Mouse (Mus musculus) megakaryocyte, embryonic 14.5 days (primary cell): ENCODE measurements around the gene Man1c1. TPM values are rescaled to one million over a fixed set of nuclear protein-coding genes. Genes with fewer than 3 reads are reported as not detected.
A peak's percentile ranks its signal among the peaks of the same experiment; 100 is the strongest.

ENCODE experiments used
- H3K27me3 ChIP-seq: replicated peaks from 2 replicates; pipeline ENCODE3; 2012; ENCODE audit warnings: inconsistent platforms
- H3K36me3 ChIP-seq: replicated peaks from 2 replicates; pipeline ENCODE3; 2012; ENCODE audit warnings: low read length, inconsistent platforms, mixed read lengths
- H3K4me1 ChIP-seq: 2 replicates; pipeline ENCODE4 v1.6.1; 2012; ENCODE audit warnings: inconsistent platforms
- H3K4me3 ChIP-seq: replicated peaks from 2 replicates; pipeline ENCODE3; 2012; ENCODE audit warnings: moderate library complexity, mild to moderate bottlenecking, inconsistent platforms
- H3K9me3 ChIP-seq: 2 replicates; pipeline ENCODE4 v1.6.1; 2012; ENCODE audit warnings: inconsistent platforms
- FLI1 ChIP-seq: IDR thresholded peaks from 2 replicates; pipeline ENCODE4 v1.6.1; 2012; ENCODE audit warnings: low read length, inconsistent platforms, mixed read lengths
- GATA1 ChIP-seq: IDR thresholded peaks from 3 replicates; pipeline ENCODE4 v1.6.1; 2012; ENCODE audit warnings: mixed read lengths, low read length, inconsistent platforms, borderline replicate concordance
- polyA plus RNA-seq: library from polyadenylated mRNA; stranded (reverse); fragments of >175 nt; gene quantifications from 2 replicates; pipeline ENCODE4 v1.2.3, GENCODE M21; 2012; ENCODE audit warnings: low replicate concordance; ENCODE audit not compliant: insufficient read depth

Man1c1 gene
- polyA plus RNA-seq: 4.0 and 5.9 TPM in 2 replicates

- Histone ChIP-seq H3K27me3 (peaks cover 92% of the 10 kb centered on the region), H3K4me1 (peaks cover 26% of the 10 kb centered on the region), H3K36me3 (no peaks in the 10 kb centered on the region), H3K9me3 (no peaks in the 10 kb centered on the region), H3K4me3 (peak within 1 kb of the TSS; percentile 92)
- TF ChIP-seq GATA1 (no peak), FLI1 (no peak)
Observed at GRCm38 (mm10) chr4:134703835-134704546, at the start of gene Man1c1. Gene Man1c1, minus strand, starts transcription at chr4:134704290.

- H3K9me3 ChIP-seq: no peaks in the 10 kb centered on the region
- H3K27me3 ChIP-seq: no peaks in the 10 kb centered on the region
- no peak for TF ChIP-seq GATA1
- TF ChIP-seq FLI1: no peak
- peaks cover 98% of the 10 kb centered on the region for H3K36me3 ChIP-seq
- peak overlapping the region; percentile 57 for H3K4me3 ChIP-seq
- peaks cover 97% of the 10 kb centered on the region for H3K4me1 ChIP-seq
Observed at GRCm38 (mm10) chr4:134753516-134754261, 49.6 kb upstream of the Man1c1 start.

GRCm38 (mm10) chr4:134752911-134753426 is 48.9 kb upstream of the Man1c1 start:
- Histone ChIP-seq H3K27me3 (no peaks in the 10 kb centered on the region), H3K36me3 (peaks cover 98% of the 10 kb centered on the region), H3K4me3 (peak overlapping the region; percentile 69), H3K9me3 (no peaks in the 10 kb centered on the region), H3K4me1 (peaks cover 93% of the 10 kb centered on the region)
- TF ChIP-seq GATA1: no peak

GRCm38 (mm10) chr4:134751682-134752380 is 47.7 kb upstream of the Man1c1 start:
- no peaks in the 10 kb centered on the region for H3K9me3 ChIP-seq
- peaks cover 87% of the 10 kb centered on the region for H3K4me1 ChIP-seq
- TF ChIP-seq FLI1: no peak
- TF ChIP-seq GATA1: no peak
- no peak overlapping the region for H3K4me3 ChIP-seq
- H3K36me3 ChIP-seq: peaks cover 100% of the 10 kb centered on the region
- H3K27me3 ChIP-seq: no peaks in the 10 kb centered on the region

GRCm38 (mm10) chr4:134750825-134751224 is 46.7 kb upstream of the Man1c1 start:
- no peaks in the 10 kb centered on the region for H3K27me3 ChIP-seq
- H3K9me3 ChIP-seq: no peaks in the 10 kb centered on the region
- H3K4me1 ChIP-seq: peaks cover 87% of the 10 kb centered on the region
- no peak for TF ChIP-seq FLI1
- TF ChIP-seq GATA1: no peak
- H3K4me3 ChIP-seq: no peak overlapping the region
- H3K36me3 ChIP-seq: peaks cover 100% of the 10 kb centered on the region

- Histone ChIP-seq H3K9me3 (no peaks in the 10 kb centered on the region), H3K36me3 (peaks cover 100% of the 10 kb centered on the region), H3K4me1 (peaks cover 87% of the 10 kb centered on the region), H3K27me3 (no peaks in the 10 kb centered on the region), H3K4me3 (no peak overlapping the region)
- TF ChIP-seq FLI1: no peak
- TF ChIP-seq GATA1: no peak
Observed at GRCm38 (mm10) chr4:134750263-134750662, 46.2 kb upstream of the Man1c1 start.

- H3K36me3 ChIP-seq: peaks cover 100% of the 10 kb centered on the region
- no peaks in the 10 kb centered on the region for H3K9me3 ChIP-seq
- no peak overlapping the region for H3K4me3 ChIP-seq
- TF ChIP-seq GATA1 (no peak), FLI1 (no peak)
- H3K27me3 ChIP-seq: no peaks in the 10 kb centered on the region
- H3K4me1 ChIP-seq: peaks cover 87% of the 10 kb centered on the region
Observed at GRCm38 (mm10) chr4:134749301-134750030, 45.4 kb upstream of the Man1c1 start.

GRCm38 (mm10) chr4:134745900-134746661 is 42.0 kb upstream of the Man1c1 start:
- Histone ChIP-seq H3K27me3 (no peaks in the 10 kb centered on the region), H3K36me3 (peaks cover 100% of the 10 kb centered on the region), H3K4me3 (no peak overlapping the region), H3K4me1 (peaks cover 89% of the 10 kb centered on the region), H3K9me3 (no peaks in the 10 kb centered on the region)
- no peak for TF ChIP-seq GATA1
- TF ChIP-seq FLI1: no peak
